Mouse (Mus musculus) liver, embryonic 11.5 days (tissue): Measurements from ENCODE around the gene Slc17a6. TPM values are rescaled to one million over a fixed set of nuclear protein-coding genes. Genes with fewer than 3 reads are reported as not detected.

Experiments
- ATAC-seq: fragments of 200-750 bp; cut with Nextera tagmentation; replicated peaks from 2 replicates; pipeline ENCODE4 v1.8.0; 2017; ENCODE audit warnings: moderate number of reproducible peaks, mild to moderate bottlenecking, moderate TSS enrichment, moderate library complexity; ENCODE audit not compliant: low FRiP score
- DNase-seq: peaks from one replicate; pipeline ENCODE4 v3.0.0-alpha.2; 2017; ENCODE audit warnings: low spot score
- H3K27ac ChIP-seq: fragments of 300-500 bp; sonication (generic); 2 replicates; pipeline ENCODE4 v1.5.1; 2014; ENCODE audit warnings: mild to moderate bottlenecking, low read depth, low read length, control low read depth
- H3K27me3 ChIP-seq: fragments of 300-500 bp; sonication (generic); replicated peaks from 2 replicates; pipeline ENCODE4 v1.6.1; 2014; ENCODE audit warnings: low read length, mixed read lengths; ENCODE audit not compliant: control insufficient read depth, insufficient read depth
- H3K36me3 ChIP-seq: fragments of 300-500 bp; sonication (generic); 2 replicates; pipeline ENCODE4 v1.6.1; 2014; ENCODE audit warnings: mild to moderate bottlenecking, low read length, moderate library complexity, mixed read lengths; ENCODE audit not compliant: control insufficient read depth, insufficient read depth
- H3K4me1 ChIP-seq: fragments of 300-500 bp; sonication (generic); replicated peaks from 2 replicates; pipeline ENCODE4 v1.6.1; 2014; ENCODE audit warnings: low read length, mixed read lengths; ENCODE audit not compliant: control insufficient read depth, insufficient read depth
- H3K4me2 ChIP-seq: fragments of 300-500 bp; sonication (generic); 2 replicates; pipeline ENCODE4 v1.6.1; 2014; ENCODE audit warnings: mild to moderate bottlenecking, control low read depth, moderate library complexity
- H3K4me3 ChIP-seq: fragments of 300-500 bp; sonication (generic); 2 replicates; pipeline ENCODE4 v1.5.1; 2014; ENCODE audit warnings: low read depth, low read length, control low read depth
- H3K9ac ChIP-seq: fragments of 300-500 bp; sonication (generic); 2 replicates; pipeline ENCODE4 v1.6.1; 2014; ENCODE audit warnings: low read depth, low read length, control low read depth
- H3K9me3 ChIP-seq: fragments of 300-500 bp; sonication (generic); 2 replicates; pipeline ENCODE4 v1.6.1; 2016; ENCODE audit warnings: low read length, inconsistent platforms, mixed read lengths; ENCODE audit not compliant: control insufficient read depth
- WGBS: fragments of 180-500 bp; shearing (Covaris S2); extraction: QIAGEN DNeasy Blood & Tissue Kit; methylation state at CpG from one replicate; pipeline ENCODE4 v1.1.7; 2014; 5-methylcytosine and 5-hydroxymethylcytosine counted together
- polyA plus RNA-seq: library from polyadenylated mRNA; unstranded; fragments of >200 nt; fragmentation: Nextera tagmentation; extraction: Ambion mirVana; gene quantifications from 2 replicates; pipeline ENCODE4 v1.2.1, GENCODE M21; 2014

Gene Slc17a6
- polyA plus RNA-seq, 1 experiment from 2014 or later, result not detected

DNA sequence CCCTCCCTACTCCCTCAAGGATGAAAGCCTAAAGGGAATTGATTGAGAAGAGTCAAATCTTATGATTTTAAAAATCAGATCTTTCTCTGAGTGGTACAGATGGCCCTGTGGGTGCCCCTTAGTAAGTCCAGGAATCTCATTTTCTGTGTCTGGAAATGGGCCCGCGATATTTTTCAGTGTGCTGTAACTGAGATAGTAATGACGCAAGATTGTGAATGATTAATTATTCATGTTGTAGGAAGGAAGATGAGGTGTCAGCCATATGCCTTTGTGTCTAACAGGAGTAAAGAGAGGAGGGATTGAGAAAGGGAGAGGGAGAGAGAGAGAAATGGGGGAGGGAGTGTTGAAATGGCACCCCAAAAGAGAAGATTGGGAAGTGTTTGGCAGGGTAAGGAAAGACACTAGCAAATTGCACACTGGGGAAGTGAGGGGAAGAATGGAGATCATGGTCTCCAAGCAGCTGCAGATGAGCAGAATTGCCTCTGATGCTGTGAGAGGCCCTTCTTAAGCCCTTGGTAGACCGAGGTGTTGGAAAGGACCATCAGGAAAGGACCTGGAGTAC is 2.6 kb downstream of the Slc17a6 start:
- no peaks in the 10 kb centered on the region for H3K4me1 ChIP-seq
- under 1% methylated on average over 4 of the region's 4 CpGs for whole genome bisulfite sequencing
- H3K27me3 ChIP-seq, result peaks cover 71% of the 10 kb centered on the region
- DNase-seq, result no peak
- ATAC-seq, result no peak
- no peaks in the 10 kb centered on the region for H3K36me3 ChIP-seq
- H3K4me2 ChIP-seq, result no peak overlapping the region
- H3K9me3 ChIP-seq, result no peaks in the 10 kb centered on the region
- no peak overlapping the region for H3K9ac ChIP-seq
- H3K4me3 ChIP-seq, result no peak overlapping the region
- H3K27ac ChIP-seq, result no peak overlapping the region

DNA sequence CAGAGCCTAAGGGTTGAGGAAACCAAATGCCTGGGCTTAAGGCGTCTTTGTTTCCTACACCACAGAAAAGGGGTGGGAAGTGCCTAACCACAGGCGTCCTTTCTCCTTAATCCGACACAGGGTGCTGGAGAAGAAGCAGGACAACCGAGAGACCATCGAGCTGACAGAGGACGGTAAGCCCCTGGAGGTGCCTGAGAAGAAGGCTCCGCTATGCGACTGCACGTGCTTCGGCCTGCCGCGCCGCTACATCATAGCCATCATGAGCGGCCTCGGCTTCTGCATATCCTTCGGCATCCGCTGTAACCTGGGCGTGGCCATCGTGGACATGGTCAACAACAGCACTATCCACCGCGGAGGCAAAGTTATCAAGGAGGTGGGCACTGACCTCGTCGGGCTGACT is 3.4 kb downstream of the Slc17a6 start:
- Histone ChIP-seq H3K27ac (no peak overlapping the region), H3K36me3 (no peaks in the 10 kb centered on the region), H3K9me3 (no peaks in the 10 kb centered on the region), H3K27me3 (peaks cover 71% of the 10 kb centered on the region), H3K4me2 (no peak overlapping the region), H3K4me3 (no peak overlapping the region), H3K9ac (no peak overlapping the region), H3K4me1 (no peaks in the 10 kb centered on the region)
- no peak; the same call in 1 of the 2 replicates for ATAC-seq
- no peak for DNase-seq
- 2% methylated on average over 23 of the region's 23 CpGs for WGBS

DNA sequence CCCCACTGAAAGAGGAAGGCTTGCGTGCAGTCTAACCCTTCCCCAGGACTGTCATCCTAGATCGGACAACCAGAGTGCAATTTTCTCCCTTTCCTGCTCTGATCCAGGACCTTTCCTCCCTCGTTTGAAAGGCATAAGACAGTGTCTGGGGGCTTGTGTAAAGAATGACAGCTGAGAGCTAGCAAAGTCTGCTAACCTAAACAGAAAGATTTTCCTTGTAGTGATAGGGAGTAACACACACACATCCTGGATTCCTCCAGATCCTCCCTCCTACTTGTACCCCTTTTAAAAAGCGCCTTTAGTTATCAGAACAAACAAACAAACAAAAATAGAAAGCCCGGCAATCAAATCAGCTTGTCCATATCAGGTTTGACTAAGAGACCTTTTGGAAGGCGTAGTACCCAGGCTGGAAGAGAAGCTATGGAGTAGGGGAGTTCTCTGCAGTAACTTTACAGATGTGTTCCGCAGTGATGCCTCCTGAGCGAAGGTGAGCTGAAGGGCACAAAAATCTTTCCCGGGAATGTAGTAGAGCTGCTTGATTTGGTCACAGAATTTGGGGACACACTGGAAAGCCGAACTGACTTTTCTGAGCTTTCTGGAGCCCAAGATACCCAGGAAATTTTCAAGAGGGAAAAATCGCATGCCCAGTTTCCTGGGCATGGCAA is 3.9 kb downstream of the Slc17a6 start:
- H3K9ac ChIP-seq, result no peak overlapping the region
- no peak overlapping the region for H3K27ac ChIP-seq
- H3K27me3 ChIP-seq, result peaks cover 71% of the 10 kb centered on the region
- no peaks in the 10 kb centered on the region for H3K36me3 ChIP-seq
- no peak overlapping the region for H3K4me2 ChIP-seq
- H3K9me3 ChIP-seq, result no peaks in the 10 kb centered on the region
- H3K4me1 ChIP-seq, result no peaks in the 10 kb centered on the region
- WGBS, result 6% methylated on average over 11 of the region's 11 CpGs
- ATAC-seq, result no peak
- DNase-seq, result no peak
- no peak overlapping the region for H3K4me3 ChIP-seq

DNA sequence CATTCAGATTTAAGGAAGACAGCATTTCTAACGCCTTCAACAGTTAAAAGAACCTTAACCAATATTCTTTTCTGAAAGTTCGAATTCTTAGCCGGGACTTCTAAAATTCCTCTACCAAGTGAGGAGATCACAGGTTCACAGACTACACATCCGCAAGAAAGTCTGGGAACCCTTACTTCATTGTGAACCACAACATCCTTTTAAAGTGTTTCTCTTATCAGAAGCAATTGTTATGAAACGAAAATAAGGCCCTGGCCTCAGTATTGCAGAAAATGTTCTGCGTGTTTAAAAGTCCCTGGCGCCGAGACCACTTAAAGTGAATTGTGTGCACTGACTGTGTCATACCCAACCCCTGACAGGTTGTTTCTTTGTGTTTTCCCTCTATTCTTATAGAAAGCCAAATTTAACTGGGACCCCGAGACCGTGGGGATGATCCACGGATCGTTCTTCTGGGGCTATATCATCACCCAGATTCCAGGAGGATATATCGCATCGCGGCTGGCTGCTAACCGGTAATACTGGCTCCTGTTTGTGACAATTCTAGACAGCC is 4.7 kb downstream of the Slc17a6 start:
- DNase-seq (no peak), ATAC-seq (no peak)
- Histone ChIP-seq H3K36me3 (no peaks in the 10 kb centered on the region), H3K4me2 (no peak overlapping the region), H3K4me3 (no peak overlapping the region), H3K9me3 (no peaks in the 10 kb centered on the region), H3K4me1 (no peaks in the 10 kb centered on the region), H3K9ac (no peak overlapping the region), H3K27me3 (peaks cover 69% of the 10 kb centered on the region), H3K27ac (no peak overlapping the region)
- WGBS, result 4% methylated on average over 16 of the region's 16 CpGs

DNA sequence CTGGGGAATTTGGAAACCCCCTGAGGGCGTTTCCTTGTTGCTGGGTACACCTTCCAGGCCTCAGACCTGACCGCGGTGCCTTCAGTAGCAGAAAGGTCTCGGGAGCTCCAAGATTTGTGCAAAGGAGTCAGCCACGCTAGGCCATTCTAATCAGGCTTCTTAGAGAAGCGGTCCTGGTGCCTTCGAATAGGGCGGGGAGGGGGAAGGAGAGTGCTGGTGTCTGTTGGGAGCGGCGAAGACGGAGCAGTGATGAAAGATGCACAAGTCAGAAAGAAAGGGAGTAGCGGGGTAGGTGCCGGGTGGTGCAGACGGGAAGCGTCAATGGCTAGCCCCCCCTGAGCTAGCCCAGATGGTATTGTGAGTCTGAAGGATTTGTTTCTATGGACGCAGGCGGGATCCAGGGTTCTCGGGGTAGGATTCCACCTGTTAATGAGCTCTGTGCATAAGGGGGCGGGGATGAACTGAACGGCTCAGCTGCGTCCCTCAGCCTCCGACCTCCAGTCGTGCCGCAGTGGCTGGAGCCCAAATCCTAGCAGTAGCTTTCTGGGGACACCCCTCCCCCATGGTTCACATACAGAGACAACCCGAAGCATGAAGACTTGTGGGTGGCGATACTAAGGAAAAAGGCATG is 5.3 kb downstream of the Slc17a6 start:
- no peak for ATAC-seq
- H3K27ac ChIP-seq, result no peak overlapping the region
- no peak for DNase-seq
- no peak overlapping the region for H3K9ac ChIP-seq
- no peak overlapping the region for H3K4me3 ChIP-seq
- WGBS, result 4% methylated on average over 26 of the region's 26 CpGs
- peaks cover 63% of the 10 kb centered on the region for H3K27me3 ChIP-seq
- no peaks in the 10 kb centered on the region for H3K36me3 ChIP-seq
- no peak overlapping the region for H3K4me2 ChIP-seq
- H3K9me3 ChIP-seq, result no peaks in the 10 kb centered on the region
- H3K4me1 ChIP-seq, result no peaks in the 10 kb centered on the region

DNA sequence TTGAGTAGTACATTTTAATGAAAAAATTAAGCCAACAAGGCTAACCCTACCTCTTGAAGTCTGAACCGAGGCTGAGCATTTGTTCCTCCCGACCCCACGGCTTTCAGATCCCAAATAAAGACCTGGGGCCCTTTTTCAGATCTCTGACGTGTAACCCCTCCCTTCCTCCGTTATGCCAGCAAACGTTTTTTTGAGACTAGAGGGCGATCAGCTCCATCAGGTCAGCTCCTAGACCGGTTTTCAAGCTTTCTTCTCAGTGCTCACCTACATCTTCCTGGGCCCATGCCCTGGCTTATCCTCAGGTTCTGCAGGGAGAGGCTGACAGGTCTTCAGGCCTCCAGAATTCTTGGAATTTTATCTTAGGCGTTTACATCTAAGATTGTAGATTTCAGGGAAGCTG is 5.9 kb downstream of the Slc17a6 start:
- DNase-seq (no peak), ATAC-seq (no peak)
- no peaks in the 10 kb centered on the region for H3K4me1 ChIP-seq
- H3K4me2 ChIP-seq, result no peak overlapping the region
- peaks cover 58% of the 10 kb centered on the region for H3K27me3 ChIP-seq
- no peak overlapping the region for H3K9ac ChIP-seq
- H3K9me3 ChIP-seq, result no peaks in the 10 kb centered on the region
- H3K4me3 ChIP-seq, result no peak overlapping the region
- H3K27ac ChIP-seq, result no peak overlapping the region
- H3K36me3 ChIP-seq, result no peaks in the 10 kb centered on the region
- WGBS, result 2% methylated on average over 9 of the region's 9 CpGs

DNA sequence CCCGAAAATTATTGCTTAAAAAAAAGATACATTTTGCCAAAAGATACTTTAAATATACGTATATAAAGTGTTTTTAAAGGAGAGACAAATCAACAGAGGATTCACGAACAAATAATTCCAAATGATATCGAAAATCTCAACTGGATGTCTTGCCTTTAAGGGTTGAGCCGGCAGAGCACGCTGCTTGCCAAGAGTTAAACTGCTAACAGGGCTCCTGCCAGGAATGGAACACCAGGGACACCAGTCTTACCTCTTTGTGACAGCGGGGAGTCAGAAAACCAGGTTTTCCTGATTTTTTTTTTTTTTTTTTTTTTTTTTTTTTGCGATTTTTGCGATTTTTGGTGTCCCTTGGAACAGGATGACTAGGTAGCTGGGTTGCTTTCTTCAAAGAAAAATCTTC is 6.5 kb downstream of the Slc17a6 start:
- DNase-seq, result no peak

DNA sequence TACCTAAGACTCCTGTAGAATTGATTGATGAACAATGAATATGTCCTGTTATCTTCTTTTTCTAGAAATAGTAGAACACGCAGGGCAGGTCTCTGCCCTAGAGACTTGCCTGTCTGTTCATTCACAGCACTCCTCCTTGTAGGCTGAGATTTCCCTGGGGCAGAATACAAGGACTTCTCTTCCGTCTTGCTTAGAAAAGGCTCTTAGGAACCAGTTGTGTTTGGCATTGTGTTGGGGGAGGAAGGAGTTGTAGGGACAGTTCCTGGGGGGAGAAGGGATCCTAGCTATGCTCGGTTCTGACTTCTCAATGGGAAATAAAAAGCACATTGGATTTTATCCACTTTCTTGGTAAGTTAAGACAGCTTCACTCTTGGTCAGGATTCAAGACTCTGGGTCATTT is 7.4 kb downstream of the Slc17a6 start:
- H3K27me3 ChIP-seq, result peaks cover 50% of the 10 kb centered on the region
- WGBS, result 7% methylated on average over 3 of the region's 3 CpGs

More for the DNA sequence above, 6.5 kb downstream of the Slc17a6 start:
- H3K4me2 ChIP-seq, result no peak overlapping the region
- no peak overlapping the region for H3K4me3 ChIP-seq
- H3K27me3 ChIP-seq, result peaks cover 59% of the 10 kb centered on the region
- no peaks in the 10 kb centered on the region for H3K36me3 ChIP-seq
- no peak overlapping the region for H3K9ac ChIP-seq
- H3K4me1 ChIP-seq, result no peaks in the 10 kb centered on the region
- no peak overlapping the region for H3K27ac ChIP-seq
- ATAC-seq, result no peak
- 7% methylated on average over 9 of the region's 9 CpGs for WGBS
- H3K9me3 ChIP-seq, result no peaks in the 10 kb centered on the region

More for the DNA sequence above, 7.4 kb downstream of the Slc17a6 start:
- no peak for ATAC-seq
- H3K9me3 ChIP-seq, result no peaks in the 10 kb centered on the region
- no peaks in the 10 kb centered on the region for H3K4me1 ChIP-seq
- no peak overlapping the region for H3K9ac ChIP-seq
- no peak overlapping the region for H3K4me2 ChIP-seq
- no peaks in the 10 kb centered on the region for H3K36me3 ChIP-seq
- no peak for DNase-seq
- no peak overlapping the region for H3K27ac ChIP-seq
- H3K4me3 ChIP-seq, result no peak overlapping the region
